Mouse (Mus musculus): ENCODE data around the gene Krt84.

- TF ChIP-seq CTCF (IDR thresholded peaks at IDR 0.05; ENCODE audit: extremely low read depth, insufficient read depth, low read length): no peak
- no peak for TF ChIP-seq POLR2A (IDR thresholded peaks at IDR 0.05; ENCODE audit: extremely low read depth, insufficient read depth, low read length)
These were observed 41.2 kb downstream of the Krt84 start, which contains the start of gene Krt83 for GRCm38 (mm10) chr15:101491431-101491830.

Measured in cortical plate, adult 2 months (tissue).